Mouse (Mus musculus) embryonic fibroblast, embryonic 13.5 days (primary cell): ENCODE measurements at regions not wholly inside any gene's neighbourhood (a gene's known extent, or its start where the extent isn't known, plus 50 kb on each side); places are given as distances from the start of the nearest gene placed in this dataset.

Source experiments
- CTCF ChIP-seq: IDR thresholded peaks from 2 replicates; pipeline ENCODE4 v1.5.1; 2011; ENCODE audit warnings: mild to moderate bottlenecking, control low read depth, low read length, moderate library complexity, borderline replicate concordance; ENCODE audit not compliant: insufficient read depth
- POLR2A ChIP-seq: IDR thresholded peaks from 2 replicates; pipeline ENCODE4 v1.6.1; 2011; ENCODE audit warnings: low read depth, mild to moderate bottlenecking, control low read depth, low read length, moderate library complexity

DNA sequence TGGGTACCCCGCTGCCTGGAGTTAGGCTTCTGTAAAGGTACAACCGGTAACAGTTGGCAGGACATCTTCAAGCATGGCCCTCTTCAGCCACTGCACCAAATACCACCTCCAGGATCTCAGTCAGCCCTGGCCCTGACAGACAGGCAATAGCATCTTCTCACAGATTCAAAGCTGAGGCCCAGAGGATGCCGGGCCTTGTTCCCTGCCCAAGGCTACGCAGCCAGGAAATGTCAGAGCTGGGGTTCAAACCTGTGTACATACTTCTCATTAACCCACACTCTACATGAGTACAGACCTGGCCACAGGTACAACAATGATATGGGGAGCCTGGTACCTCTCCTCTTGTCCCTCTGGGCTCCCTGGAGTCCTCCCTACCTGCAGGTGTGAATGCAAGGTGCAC, 497.3 kb downstream of the Med13l start:
- TF ChIP-seq POLR2A, result no peak
- TF ChIP-seq CTCF, result no peak
